Mouse (Mus musculus) layer of hippocampus, postnatal 25 days (tissue): Measurements from ENCODE around the gene Elf2. TPM values are rescaled to one million over a fixed set of nuclear protein-coding genes. Genes with fewer than 3 reads are reported as not detected.
"Not testable (repeated sequence)": the region's sequence is repeated elsewhere in the genome, so short reads cannot be mapped to it uniquely, and the experiment has no call there.

Experiments used
- DNase-seq, 2 experiments: peaks; one replicate each; pipeline ENCODE4 v3.0.0; 2022; ENCODE audit warnings: mixed read lengths in 2 of 2, low spot score in 1 of 2; ENCODE audit errors: extremely low spot score in 1 of 2
- microRNA-seq, 2 experiments: library from miRNA; unstranded; fragments of <30 nt; microRNA quantifications; one replicate each; pipeline ENCODE4 v1.2.0; 2021
- total RNA-seq, 2 experiments: library from RNA; stranded (reverse); gene quantifications; 2 replicates each; pipeline ENCODE4 v1.2.3; 2021

Elf2 gene
- total RNA-seq, 2 experiments from 2014 or later, result 41.3 to 44.6 TPM

- DNase-seq, result no peak
Observed at GRCm38 (mm10) chr3:51222302-51222701, 118.2 kb downstream of the Elf2 start.

- no peak for DNase-seq
Observed at GRCm38 (mm10) chr3:51221847-51222246, 118.6 kb downstream of the Elf2 start.

GRCm38 (mm10) chr3:51220846-51221245 is 119.6 kb downstream of the Elf2 start:
- no peak for DNase-seq

GRCm38 (mm10) chr3:51219213-51219612 is 121.2 kb downstream of the Elf2 start:
- no peak for DNase-seq

- DNase-seq, result not testable (repeated sequence)
Observed at GRCm38 (mm10) chr3:51218385-51218784, 122.1 kb downstream of the Elf2 start.

DNA sequence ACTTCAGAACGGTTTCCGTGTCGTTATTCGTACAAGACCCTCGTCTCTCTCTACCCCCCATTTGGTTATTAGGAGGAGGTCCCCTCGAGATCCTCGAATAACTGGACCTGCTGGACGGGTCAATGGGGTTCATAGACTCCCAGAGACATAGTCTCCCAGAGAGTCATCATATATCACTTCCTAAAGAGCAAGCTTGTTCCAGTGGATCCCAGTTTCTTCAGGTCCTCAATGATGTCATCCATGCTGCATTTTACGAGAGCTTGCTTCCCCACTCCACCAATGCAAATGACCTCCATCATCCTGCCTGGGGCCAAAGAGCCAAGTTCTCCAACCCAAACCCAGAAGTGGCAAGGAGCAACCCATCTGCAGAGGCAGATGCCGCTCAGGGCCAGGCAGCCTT is 124.1 kb downstream of the Elf2 start:
- not testable (repeated sequence) for DNase-seq

GRCm38 (mm10) chr3:51215681-51216080 is 124.8 kb downstream of the Elf2 start:
- DNase-seq, result no peak

GRCm38 (mm10) chr3:51213111-51213510 is 127.4 kb downstream of the Elf2 start:
- no peak for DNase-seq

- no peak for DNase-seq
Observed at GRCm38 (mm10) chr3:51210485-51210884, 130.0 kb downstream of the Elf2 start.

DNA sequence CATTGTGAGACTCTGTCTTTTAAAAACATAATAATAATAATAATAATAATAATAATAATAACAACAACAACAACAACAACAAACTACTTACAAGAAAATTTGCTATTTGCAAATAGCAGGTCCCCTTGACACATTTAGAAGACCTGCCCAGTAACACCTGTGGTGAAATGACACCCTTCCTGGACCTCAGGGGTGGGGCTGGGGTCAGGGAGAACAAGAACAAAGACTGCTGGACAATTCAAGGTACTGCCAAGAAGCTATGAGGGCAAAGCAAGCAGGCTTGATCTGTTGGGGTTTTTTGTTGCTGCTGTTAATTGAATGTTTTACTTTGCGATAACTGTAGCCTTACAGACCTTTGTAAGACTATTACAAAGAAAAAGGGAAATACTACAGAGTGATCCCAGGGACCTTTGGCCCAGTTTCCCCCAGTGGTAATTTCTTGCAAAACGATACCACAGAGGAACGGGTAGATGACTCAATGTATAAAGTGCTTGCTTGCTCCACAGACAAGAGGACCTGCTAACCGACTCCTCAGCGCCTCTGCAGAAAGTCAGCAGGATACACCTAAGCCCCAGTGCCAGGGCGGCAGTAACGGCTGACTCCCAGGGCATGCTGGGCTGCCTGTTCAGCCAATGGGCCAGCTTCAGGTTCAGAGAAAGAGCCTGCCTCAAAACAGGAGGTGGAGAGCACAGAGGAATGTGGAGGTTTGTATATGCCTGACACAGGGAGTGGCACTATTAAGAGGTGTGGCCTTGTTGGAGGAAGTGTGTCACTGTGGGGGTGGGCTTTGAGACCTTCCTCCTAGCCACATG is 130.8 kb downstream of the Elf2 start:
- no peak for DNase-seq

- no peak for DNase-seq
Observed at GRCm38 (mm10) chr3:51208633-51209032, 131.8 kb downstream of the Elf2 start.

DNA sequence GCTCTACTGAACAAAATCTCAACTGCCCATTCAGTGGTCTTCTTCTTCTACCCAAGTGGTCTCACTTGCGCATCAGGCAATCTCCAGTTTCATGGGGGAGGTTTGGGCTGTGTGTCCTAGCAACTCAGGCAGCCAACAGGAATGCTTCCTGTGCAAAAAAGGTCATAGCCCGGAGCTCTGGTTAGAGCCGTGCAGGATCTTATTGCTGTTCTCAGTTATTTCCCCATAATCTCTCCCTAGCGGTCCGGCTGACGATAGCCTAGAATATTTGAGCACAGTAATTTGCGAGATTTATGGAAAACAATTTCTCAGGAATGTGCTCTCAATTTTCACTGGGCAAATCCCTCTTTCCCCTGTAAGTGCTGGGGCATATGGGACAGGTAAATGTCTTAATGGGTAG is 133.9 kb downstream of the Elf2 start:
- no peak for DNase-seq

GRCm38 (mm10) chr3:51204897-51205296 is 135.6 kb downstream of the Elf2 start:
- no peak for DNase-seq

DNA sequence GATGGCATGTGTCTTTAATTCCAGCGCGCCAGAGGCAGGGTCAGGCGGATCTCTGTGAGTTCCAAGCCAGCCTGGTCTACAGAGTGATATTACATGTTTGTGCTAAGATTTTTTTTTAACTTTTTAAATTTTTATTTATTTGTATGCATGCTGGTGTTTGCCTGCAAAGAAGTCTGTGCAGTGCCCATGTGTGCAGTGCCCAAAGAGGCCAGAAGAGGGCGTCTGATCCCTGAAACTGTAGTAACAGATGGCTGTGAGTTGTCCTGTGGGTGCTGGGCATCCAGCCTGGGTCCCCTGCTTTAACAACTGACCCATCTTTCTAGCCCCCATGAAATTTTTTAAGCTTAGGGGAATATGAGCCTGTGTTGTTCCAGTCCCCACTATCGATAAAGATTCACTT is 136.0 kb downstream of the Elf2 start:
- no peak for DNase-seq

DNA sequence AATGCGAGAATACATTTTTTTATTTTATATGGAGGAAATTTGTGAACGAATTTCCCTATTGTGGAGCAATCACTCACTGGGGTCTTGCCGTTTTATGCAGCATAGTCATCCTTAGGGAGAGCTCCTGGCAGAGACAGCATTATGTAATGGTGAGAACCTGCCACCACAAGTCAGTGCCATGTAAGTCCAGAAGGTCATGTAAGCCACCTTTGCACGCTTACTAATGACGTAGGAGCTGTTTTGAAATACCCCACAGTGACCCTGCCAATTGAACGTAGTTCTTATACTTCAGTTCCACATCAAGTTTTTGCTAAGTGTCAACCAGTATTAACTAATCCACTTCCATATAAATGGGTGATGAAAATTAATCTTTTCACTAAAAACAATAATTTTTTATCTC is 136.6 kb downstream of the Elf2 start:
- no peak for DNase-seq

Small RNA genes lying within 50 kb of the gene (microRNA-seq; reads per million reads assigned to microRNA genes)
- gene Gm24282, result 0 reads per million in 2 experiments

Other genes starting within 250 kb of the Elf2 start
- 10 to 100 TPM; 60.2 to 60.5 TPM for gene Noct, start 116.2 kb downstream of the Elf2 start, total RNA-seq
- under 1 TPM in 1 of 2 experiments, not detected in 1; 0.26 TPM for gene Mgarp, start 56.1 kb upstream of the Elf2 start, total RNA-seq
- gene Ndufc1, start 68.3 kb upstream of the Elf2 start, total RNA-seq, result 100 to 1,000 TPM; 311 to 356 TPM
- 10 to 100 TPM; 41.6 to 48.3 TPM for gene Naa15, start 74.5 kb upstream of the Elf2 start, total RNA-seq
- 10 to 100 TPM; 23.0 to 24.8 TPM for gene Rab33b, start 143.3 kb upstream of the Elf2 start, total RNA-seq
- 100 to 1,000 TPM; 126 to 139 TPM for gene Setd7, start 220.2 kb upstream of the Elf2 start, total RNA-seq